Mouse (Mus musculus) left cerebral cortex, postnatal 10 days (tissue): ENCODE results near the gene Cct5. TPM values are rescaled to one million over a fixed set of nuclear protein-coding genes. Genes with fewer than 3 reads are reported as not detected.

ENCODE experiments used
- DNase-seq, 2 experiments: peaks; one replicate each; pipeline ENCODE4 v3.0.0; 2021 to 2022; ENCODE audit warnings: low spot score in 2 of 2, mixed read lengths in 1 of 2; ENCODE audit errors: extremely low spot score in 1 of 2
- intact Hi-C: fragments of 180-260 bp; cut with DNase I; formaldehyde crosslinking; loops from one replicate; pipeline ENCODE4 v1.15.1; 2025
- total RNA-seq, 2 experiments: library from RNA; stranded (reverse); gene quantifications; 2 replicates each; pipeline ENCODE4 v1.2.3; 2021

Cct5 gene
- total RNA-seq, 2 experiments from 2014 or later = 229 to 230 TPM

- DNase-seq = peak in 1 of 2 experiments; percentile 63
- intact Hi-C loops = no loop called here
Measured at GRCm38 (mm10) chr15:31571906-31572722, 29.5 kb downstream of the Cct5 start.

- intact Hi-C loops = no loop called here
- DNase-seq = no peak
Measured at GRCm38 (mm10) chr15:31570959-31571358, 30.6 kb downstream of the Cct5 start.

- DNase-seq = no peak
- intact Hi-C loops = no loop called here
Measured at GRCm38 (mm10) chr15:31569325-31570022, 32.1 kb downstream of the Cct5 start.

- intact Hi-C loops = no loop called here
- DNase-seq = peak in 1 of 2 experiments; percentile 82
Measured at GRCm38 (mm10) chr15:31568581-31568996, 33.0 kb downstream of the Cct5 start.

GRCm38 (mm10) chr15:31567431-31567830 is 34.2 kb downstream of the Cct5 start:
- no peak for DNase-seq
- intact Hi-C loops = no loop called here

- no peak for DNase-seq
- intact Hi-C loops = no loop called here
Measured at GRCm38 (mm10) chr15:31565786-31566185, 35.8 kb downstream of the Cct5 start.

- DNase-seq = no peak
- intact Hi-C loops = no loop called here
Measured at GRCm38 (mm10) chr15:31565184-31565583, 36.4 kb downstream of the Cct5 start, which contains the start of gene Cmbl. Cmbl (plus strand) TSS chr15:31565389.

GRCm38 (mm10) chr15:31563577-31564546 is 37.7 kb downstream of the Cct5 start:
- DNase-seq = peak in 1 of 2 experiments; percentile 61
- intact Hi-C loops = no loop called here

- intact Hi-C loops = no loop called here
- no peak for DNase-seq
Measured at GRCm38 (mm10) chr15:31562847-31563246, 38.8 kb downstream of the Cct5 start.

GRCm38 (mm10) chr15:31561976-31562375 is 39.6 kb downstream of the Cct5 start:
- no peak for DNase-seq
- intact Hi-C loops = no loop called here

- intact Hi-C loops = no loop called here
- DNase-seq = no peak
Measured at GRCm38 (mm10) chr15:31561390-31561789, 40.2 kb downstream of the Cct5 start.

GRCm38 (mm10) chr15:31554855-31555254 is 46.7 kb downstream of the Cct5 start:
- DNase-seq = no peak
- intact Hi-C loops = no loop called here

GRCm38 (mm10) chr15:31550381-31550780 is 51.2 kb downstream of the Cct5 start:
- DNase-seq = no peak
- intact Hi-C loops = no loop called here

- DNase-seq = no peak
- intact Hi-C loops = no loop called here
Measured at GRCm38 (mm10) chr15:31547421-31547820, 54.2 kb downstream of the Cct5 start.

- DNase-seq = no peak
Measured at GRCm38 (mm10) chr15:31546291-31546690, 55.3 kb downstream of the Cct5 start.

GRCm38 (mm10) chr15:31545058-31545457 is 56.5 kb downstream of the Cct5 start:
- DNase-seq = no peak
- intact Hi-C loops = no loop called here

More at GRCm38 (mm10) chr15:31546291-31546690, 55.3 kb downstream of the Cct5 start:
- intact Hi-C loops = no loop called here

- no peak for DNase-seq
- intact Hi-C loops = no loop called here
Measured at GRCm38 (mm10) chr15:31543246-31543645, 58.4 kb downstream of the Cct5 start.

- intact Hi-C loops = no loop called here
- no peak for DNase-seq
Measured at GRCm38 (mm10) chr15:31542013-31542958, 59.3 kb downstream of the Cct5 start.
